Mouse (Mus musculus): ENCODE measurements around the gene Usp37. TPM values are rescaled to one million over a fixed set of nuclear protein-coding genes. Genes with fewer than 3 reads are reported as not detected.
"Not testable (repeated sequence)": the region's sequence is repeated elsewhere in the genome, so short reads cannot be mapped to it uniquely, and the experiment has no call there.

Usp37 gene
- polyA plus RNA-seq, 1 experiment from 2014 or later = 14.4 TPM

DNA sequence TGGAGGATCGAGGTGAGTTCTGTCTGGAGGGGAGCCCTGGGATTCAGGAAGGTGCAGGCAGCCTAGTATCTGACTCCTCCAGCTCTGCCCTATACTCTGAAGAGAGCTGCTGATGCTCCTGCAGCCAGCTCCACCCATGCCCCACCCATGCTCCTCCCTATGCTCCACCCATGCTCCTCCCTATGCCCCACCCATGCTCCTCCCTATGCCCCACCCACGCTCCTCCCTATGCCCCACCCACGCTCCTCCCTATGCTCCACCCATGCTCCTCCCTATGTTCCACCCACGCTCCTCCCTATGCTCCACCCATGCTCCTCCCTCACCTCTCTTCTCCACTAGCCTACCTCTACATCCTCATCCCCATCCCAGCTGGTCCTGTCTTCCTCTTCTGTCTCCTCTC, 128.9 kb downstream of the Usp37 start:
- no peak overlapping the region for H3K27ac ChIP-seq
- H3K4me2 ChIP-seq = no peak overlapping the region
- 40% methylated on average over 4 of the region's 4 CpGs for WGBS
- peaks cover 7% of the 10 kb centered on the region; the same call in 1 of the 2 replicates for H3K4me1 ChIP-seq (replicated peaks)
- no peak for ATAC-seq (replicated peaks; ENCODE audit: insufficient number of reproducible peaks, insufficient read depth, low FRiP score, low read depth)
- H3K36me3 ChIP-seq = no peaks in the 10 kb centered on the region
- no peaks in the 10 kb centered on the region for H3K9me3 ChIP-seq (replicated peaks)
- H3K4me3 ChIP-seq = no peak overlapping the region
- no peaks in the 10 kb centered on the region for H3K27me3 ChIP-seq
- H3K9ac ChIP-seq = no peak overlapping the region

DNA sequence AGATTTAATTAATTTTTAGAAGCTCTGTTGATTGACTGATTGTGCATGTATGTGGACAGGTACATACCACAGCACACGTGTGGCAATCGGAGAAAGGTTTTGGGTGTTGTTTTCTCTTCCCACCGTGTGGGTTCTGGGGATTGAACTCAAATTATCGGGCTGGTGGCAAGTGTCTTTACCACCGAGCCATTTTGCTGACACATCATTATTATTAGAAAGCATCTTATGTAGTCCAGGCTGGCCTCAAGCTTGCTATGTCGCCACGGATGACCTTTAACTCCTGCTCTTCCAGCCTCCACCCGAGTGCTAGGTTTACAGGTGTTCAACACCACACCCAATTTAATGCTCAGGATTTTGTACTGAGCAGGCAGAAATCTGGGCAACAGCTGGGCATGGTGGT, 131.4 kb downstream of the Usp37 start:
- no peak for ATAC-seq (replicated peaks; ENCODE audit: insufficient number of reproducible peaks, insufficient read depth, low FRiP score, low read depth)
- no peak overlapping the region for H3K4me3 ChIP-seq
- 76% methylated on average over 8 of the region's 8 CpGs for WGBS
- no peak overlapping the region for H3K4me2 ChIP-seq
- no peaks in the 10 kb centered on the region for H3K36me3 ChIP-seq
- H3K27ac ChIP-seq = no peak overlapping the region
- no peaks in the 10 kb centered on the region for H3K9me3 ChIP-seq (replicated peaks)
- H3K27me3 ChIP-seq = no peaks in the 10 kb centered on the region
- H3K4me1 ChIP-seq (replicated peaks) = no peaks in the 10 kb centered on the region
- H3K9ac ChIP-seq = no peak overlapping the region

DNA sequence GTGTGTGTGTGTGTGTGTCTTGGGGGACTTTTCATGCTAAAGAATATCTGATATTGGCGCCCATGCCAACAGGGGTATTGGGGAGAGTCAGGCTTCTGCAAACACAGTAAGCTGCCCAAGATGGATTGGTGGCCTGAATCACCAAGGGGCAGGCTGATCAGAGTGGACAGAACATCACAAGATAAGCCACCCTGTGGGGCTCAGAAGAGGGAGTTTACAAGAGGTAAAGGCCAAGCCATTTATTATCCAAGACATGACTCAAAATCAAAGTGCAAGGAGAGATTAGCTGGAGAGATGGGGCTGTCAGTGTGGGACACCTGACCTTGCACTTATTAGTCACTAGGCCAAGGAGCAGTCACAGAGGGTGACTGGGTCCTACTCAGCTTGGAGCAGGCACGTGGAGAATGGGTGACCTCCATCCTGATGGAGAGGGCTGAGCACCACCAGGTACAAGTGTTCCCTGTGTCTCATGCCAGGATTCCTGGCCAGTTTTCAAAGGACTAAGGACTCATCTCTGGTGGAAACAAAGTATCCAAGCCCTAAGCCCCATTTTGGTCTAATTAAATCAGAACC, 132.2 kb downstream of the Usp37 start:
- Histone ChIP-seq H3K4me3 (no peak overlapping the region), H3K9me3 (replicated peaks) (no peaks in the 10 kb centered on the region), H3K27me3 (no peaks in the 10 kb centered on the region), H3K36me3 (no peaks in the 10 kb centered on the region), H3K4me2 (no peak overlapping the region), H3K9ac (no peak overlapping the region), H3K27ac (no peak overlapping the region), H3K4me1 (replicated peaks) (no peaks in the 10 kb centered on the region)
- 52% methylated on average over 2 of the region's 2 CpGs for WGBS
- no peak for ATAC-seq (replicated peaks; ENCODE audit: insufficient number of reproducible peaks, insufficient read depth, low FRiP score, low read depth)

DNA sequence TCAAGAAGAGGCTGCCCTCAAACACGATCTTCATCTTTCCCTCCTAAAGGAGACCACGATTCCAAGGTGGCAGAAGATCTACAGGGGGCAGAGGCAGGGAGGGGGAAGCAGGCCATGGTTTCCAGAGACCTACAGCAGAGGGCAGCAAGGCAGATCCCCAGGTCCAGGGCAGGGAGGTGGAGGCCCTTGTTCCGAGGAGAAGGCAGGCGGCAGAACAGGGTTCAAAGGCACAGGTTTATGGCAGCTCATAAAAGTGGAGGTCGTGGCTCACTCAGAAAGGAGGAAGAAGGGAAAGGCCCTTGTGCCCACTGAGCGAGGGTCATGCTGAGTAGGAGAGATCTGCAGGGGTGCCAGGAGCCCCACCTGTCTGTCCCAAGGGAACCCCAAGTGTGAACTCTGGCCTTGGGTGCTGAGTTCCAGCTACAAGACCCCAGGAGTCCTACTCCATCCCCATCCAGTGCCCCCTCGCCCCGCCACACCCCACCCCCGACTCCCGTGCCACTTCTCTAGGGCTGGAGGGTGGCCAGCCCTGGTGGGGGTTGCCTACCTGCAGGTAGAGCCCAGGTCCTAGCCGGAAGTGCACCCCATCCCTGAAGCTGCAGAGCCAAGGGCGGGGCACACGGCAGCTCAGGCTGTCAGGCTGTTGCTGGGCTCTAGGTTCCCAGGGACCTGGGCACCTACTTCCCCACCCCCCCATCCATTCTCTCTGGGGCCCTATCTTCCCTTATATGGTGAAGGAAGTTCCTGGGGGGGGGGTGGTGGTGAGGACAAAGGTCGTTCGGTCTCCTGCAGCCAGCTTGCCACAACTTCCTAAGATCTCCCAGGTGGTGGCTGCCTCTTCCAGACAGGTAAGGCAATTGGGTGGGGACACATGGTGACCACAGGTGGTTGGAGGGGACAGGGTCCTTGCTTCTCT, 135.2 kb downstream of the Usp37 start, which contains the start of gene Vil1:
Vil1 (plus strand) TSS at position 788 of the 916 bp plus-strand sequence.
- WGBS = 48% methylated on average over 15 of the region's 15 CpGs
- no peak within 1 kb of the TSS for H3K9ac ChIP-seq
- no peaks in the 10 kb centered on the region for H3K9me3 ChIP-seq (replicated peaks)
- no peaks in the 10 kb centered on the region for H3K27me3 ChIP-seq
- no peak within 1 kb of the TSS for H3K4me3 ChIP-seq
- no peaks in the 10 kb centered on the region for H3K4me1 ChIP-seq (replicated peaks)
- ATAC-seq (replicated peaks; ENCODE audit: insufficient number of reproducible peaks, insufficient read depth, low FRiP score, low read depth) = no peak
- H3K36me3 ChIP-seq = no peaks in the 10 kb centered on the region
- no peak within 1 kb of the TSS for H3K4me2 ChIP-seq
- H3K27ac ChIP-seq = no peak within 1 kb of the TSS

DNA sequence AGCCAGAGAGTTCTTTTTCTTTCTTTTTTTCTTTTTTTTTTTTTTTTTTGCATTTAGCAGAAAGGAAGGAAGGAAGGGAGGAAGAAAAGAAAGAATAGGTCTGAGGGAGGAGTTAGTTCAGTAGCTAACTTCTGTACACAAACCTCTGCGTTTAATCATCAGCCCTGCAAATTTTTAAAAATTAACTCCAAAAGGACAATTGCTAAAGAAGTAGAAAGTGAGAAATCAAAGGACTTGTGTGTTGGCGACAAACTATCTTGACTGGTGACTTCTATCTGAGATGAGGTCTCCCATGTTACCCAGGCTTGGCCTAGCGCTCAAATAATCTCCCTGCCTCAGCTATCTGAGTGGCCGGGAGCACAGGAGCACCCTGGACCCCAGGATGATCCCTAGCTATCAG, 139.9 kb downstream of the Usp37 start:
- Histone ChIP-seq H3K4me3 (no peak overlapping the region), H3K9me3 (replicated peaks) (no peaks in the 10 kb centered on the region), H3K27me3 (no peaks in the 10 kb centered on the region), H3K4me2 (no peak overlapping the region), H3K4me1 (replicated peaks) (no peaks in the 10 kb centered on the region), H3K9ac (no peak overlapping the region), H3K27ac (no peak overlapping the region), H3K36me3 (no peaks in the 10 kb centered on the region)
- no peak for ATAC-seq (replicated peaks; ENCODE audit: insufficient number of reproducible peaks, insufficient read depth, low FRiP score, low read depth)
- WGBS = 75% methylated on average over 4 of the region's 4 CpGs

DNA sequence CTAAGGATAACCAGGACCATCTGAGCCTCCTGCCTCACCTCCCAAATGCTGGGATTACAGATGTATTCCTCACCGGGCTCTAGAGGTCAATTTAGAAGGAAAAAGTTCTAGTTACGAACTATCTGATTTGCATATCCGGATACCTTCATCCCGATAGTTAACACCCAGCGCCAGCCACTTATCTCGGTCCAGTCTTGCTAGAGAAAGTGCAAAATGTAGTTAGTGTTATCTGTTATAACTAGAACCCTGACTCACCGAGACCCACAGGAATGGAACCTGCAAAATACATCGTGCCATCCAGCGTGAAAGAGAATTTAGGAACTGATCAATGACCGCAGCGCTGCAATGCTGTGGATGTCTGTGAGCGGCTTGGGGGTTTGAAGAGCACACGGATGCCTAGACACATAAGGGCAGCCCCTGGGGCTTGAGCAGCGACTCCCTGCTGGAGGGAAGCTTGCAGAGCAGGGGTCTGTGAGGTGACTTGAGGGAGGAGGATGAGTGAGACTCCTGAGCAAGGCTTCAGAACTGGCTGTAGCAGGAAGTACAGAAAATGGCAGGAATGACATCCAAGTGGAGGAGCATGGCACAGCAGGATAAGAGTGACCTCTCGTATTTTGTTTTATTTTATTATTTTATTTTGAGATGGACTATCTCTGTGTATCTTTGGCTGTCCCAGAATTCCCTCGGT, 142.9 kb downstream of the Usp37 start:
- 44% methylated on average over 16 of the region's 16 CpGs for WGBS

DNA sequence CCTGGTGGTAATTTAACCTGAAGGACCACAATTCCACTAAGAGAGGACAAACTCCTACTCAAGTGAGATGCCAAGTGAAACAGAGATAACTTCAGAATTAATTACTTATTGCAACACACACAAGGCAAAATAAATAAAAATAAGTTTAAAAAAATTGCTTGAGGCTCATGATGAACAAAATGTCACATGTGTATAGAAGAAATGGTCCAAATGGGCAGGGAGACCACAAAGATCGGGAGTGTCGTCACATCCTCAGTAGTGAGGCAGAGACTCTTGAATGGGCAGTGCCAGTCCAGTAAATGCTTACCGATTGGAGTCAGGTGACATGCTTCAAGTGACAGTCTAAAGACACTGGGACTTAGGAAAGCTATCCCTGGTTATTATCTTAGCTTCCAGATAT, 143.6 kb downstream of the Usp37 start:
- no peaks in the 10 kb centered on the region for H3K9me3 ChIP-seq (replicated peaks)
- H3K27me3 ChIP-seq = no peaks in the 10 kb centered on the region
- WGBS = 71% methylated on average over 3 of the region's 3 CpGs

More for the DNA sequence above, 142.9 kb downstream of the Usp37 start:
- Histone ChIP-seq H3K4me3 (no peak overlapping the region), H3K9ac (no peak overlapping the region), H3K36me3 (no peaks in the 10 kb centered on the region), H3K27me3 (no peaks in the 10 kb centered on the region), H3K27ac (no peak overlapping the region), H3K4me2 (0 out of 2 replicates have a peak overlapping the region, but pooled peaks have one; percentile 18), H3K4me1 (replicated peaks) (peaks cover 11% of the 10 kb centered on the region), H3K9me3 (replicated peaks) (no peaks in the 10 kb centered on the region)
- no peak for ATAC-seq (replicated peaks; ENCODE audit: insufficient number of reproducible peaks, insufficient read depth, low FRiP score, low read depth)

DNA sequence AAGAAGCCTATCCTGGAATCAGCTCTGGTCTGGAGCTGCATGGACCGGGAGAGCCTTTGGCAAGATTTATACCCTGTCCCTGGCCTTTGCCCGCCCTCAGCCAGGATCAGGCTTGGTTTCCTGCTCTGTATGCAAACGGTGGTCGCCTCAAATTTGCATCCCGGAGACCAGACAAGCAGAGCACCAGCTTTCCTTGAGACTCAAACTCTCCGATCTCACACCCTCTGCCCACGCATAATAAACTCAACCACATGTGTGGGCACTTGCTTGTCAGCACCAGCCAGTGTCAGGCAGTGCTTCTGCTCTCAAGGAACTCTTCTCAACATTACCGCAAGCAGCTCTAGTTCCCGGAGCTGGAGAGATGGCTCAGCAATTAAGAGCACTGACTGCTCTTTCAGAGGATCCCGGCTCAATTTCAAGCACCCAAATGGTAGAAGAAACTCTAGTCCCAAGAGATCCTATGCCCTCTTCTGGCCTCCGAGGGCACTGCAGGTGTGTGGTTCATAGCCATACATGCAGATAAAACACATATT, 146.1 kb downstream of the Usp37 start:
- H3K4me1 ChIP-seq (replicated peaks) = peaks cover 22% of the 10 kb centered on the region
- peak; percentile 25 for ATAC-seq (replicated peaks; ENCODE audit: insufficient number of reproducible peaks, insufficient read depth, low FRiP score, low read depth)
- H3K4me3 ChIP-seq = peak overlapping the region; percentile 50
- WGBS = 3% methylated on average over 11 of the region's 11 CpGs
- H3K9ac ChIP-seq = peak overlapping the region; percentile 63
- H3K36me3 ChIP-seq = peaks cover 23% of the 10 kb centered on the region
- no peaks in the 10 kb centered on the region for H3K27me3 ChIP-seq
- H3K27ac ChIP-seq = peak overlapping the region; percentile 95
- H3K9me3 ChIP-seq (replicated peaks) = no peaks in the 10 kb centered on the region
- peak overlapping the region; percentile 90 for H3K4me2 ChIP-seq

More for the DNA sequence above, 143.6 kb downstream of the Usp37 start:
- no peak overlapping the region for H3K9ac ChIP-seq
- H3K36me3 ChIP-seq = no peaks in the 10 kb centered on the region
- peaks cover 11% of the 10 kb centered on the region for H3K4me1 ChIP-seq (replicated peaks)
- no peak overlapping the region for H3K27ac ChIP-seq
- no peak for ATAC-seq (replicated peaks; ENCODE audit: insufficient number of reproducible peaks, insufficient read depth, low FRiP score, low read depth)
- H3K4me2 ChIP-seq = no peak overlapping the region
- no peak overlapping the region for H3K4me3 ChIP-seq

DNA sequence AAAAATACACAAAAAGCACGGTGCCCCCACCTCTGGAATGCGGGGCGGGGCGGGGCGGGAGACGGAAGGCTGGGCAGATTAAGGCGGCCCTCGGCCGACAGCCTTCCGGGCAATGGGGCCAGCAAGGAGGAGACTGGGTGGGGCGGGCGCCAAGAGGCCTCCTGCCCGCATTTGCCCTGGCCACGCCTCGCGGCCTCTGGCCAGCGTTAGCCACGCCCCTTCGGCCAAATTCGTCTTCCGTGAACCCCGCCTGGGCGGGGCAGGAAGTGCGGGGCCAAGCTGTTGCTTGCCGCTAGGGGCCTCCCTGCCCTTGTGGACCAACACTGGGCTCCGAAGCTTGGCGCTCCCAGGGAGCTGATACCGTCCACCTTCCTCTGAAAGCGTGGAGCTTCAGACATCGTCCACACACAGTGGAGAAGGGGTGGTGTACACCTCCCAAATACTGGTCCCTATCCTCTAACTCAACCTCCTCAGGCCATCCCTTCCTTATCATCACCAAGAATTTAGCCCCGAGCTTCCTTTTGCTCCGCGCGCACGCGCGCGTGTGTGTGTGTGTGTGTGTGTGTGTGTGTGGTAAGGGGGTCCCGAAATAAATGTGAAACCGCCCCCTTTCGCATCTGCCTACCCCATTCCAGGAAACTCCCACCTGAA, 146.7 kb downstream of the Usp37 start:
- peak overlapping the region; percentile 50 for H3K4me3 ChIP-seq
- peaks cover 28% of the 10 kb centered on the region for H3K4me1 ChIP-seq (replicated peaks)
- peak; percentile 93 for ATAC-seq (replicated peaks; ENCODE audit: insufficient number of reproducible peaks, insufficient read depth, low FRiP score, low read depth)
- no peaks in the 10 kb centered on the region for H3K9me3 ChIP-seq (replicated peaks)
- under 1% methylated on average over 41 of the region's 41 CpGs for WGBS
- H3K36me3 ChIP-seq = peaks cover 23% of the 10 kb centered on the region
- H3K27ac ChIP-seq = peak overlapping the region; percentile 95
- H3K27me3 ChIP-seq = no peaks in the 10 kb centered on the region
- H3K9ac ChIP-seq = peak overlapping the region; percentile 63
- H3K4me2 ChIP-seq = peak overlapping the region; percentile 90

DNA sequence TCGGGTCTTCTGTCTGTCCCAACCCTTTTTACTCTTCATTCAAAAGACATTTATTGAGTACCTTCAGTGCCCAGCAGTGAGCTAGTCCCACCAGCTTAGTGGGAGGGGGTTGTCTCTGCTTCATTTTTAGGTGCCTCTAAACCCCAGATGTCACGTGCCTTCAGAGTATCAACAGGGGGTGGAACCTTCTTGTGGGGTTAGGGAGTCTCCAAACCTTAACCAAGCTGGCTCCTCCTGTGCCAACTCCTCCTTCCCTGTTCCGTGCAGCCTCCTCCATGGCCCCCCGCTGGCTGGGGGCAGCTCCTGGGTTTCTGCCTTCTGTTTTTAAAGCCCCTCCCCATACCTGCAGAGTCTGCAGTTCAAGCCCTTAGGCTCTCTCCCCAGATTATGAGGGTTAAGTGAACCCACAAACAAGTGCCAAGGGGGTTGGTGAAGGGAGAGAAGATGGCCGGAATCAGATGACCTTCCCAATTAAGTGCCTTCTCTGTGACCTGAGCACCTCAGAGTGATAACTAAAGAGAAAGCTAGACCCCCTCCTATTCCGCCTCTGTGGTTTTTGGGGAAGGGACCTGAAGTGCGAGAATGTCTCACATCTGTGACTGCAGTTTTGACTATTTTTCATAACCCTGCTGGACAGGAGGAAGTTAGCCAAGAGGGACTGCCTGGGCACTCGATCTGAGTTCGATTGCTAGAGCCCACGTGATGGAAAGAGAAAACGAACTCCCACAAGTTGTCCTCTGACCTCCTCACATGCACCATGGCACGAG, 147.4 kb downstream of the Usp37 start:
- H3K27me3 ChIP-seq; ATAC-seq (replicated peaks; ENCODE audit: insufficient number of reproducible peaks, insufficient read depth, low FRiP score, low read depth); H3K9me3 ChIP-seq (replicated peaks): not testable (repeated sequence)
- H3K36me3 ChIP-seq = peaks cover 23% of the 10 kb centered on the region
- peak overlapping the region; percentile 25; the same call in 1 of the 2 replicates for H3K9ac ChIP-seq
- peak overlapping the region; percentile 90 for H3K4me2 ChIP-seq
- H3K27ac ChIP-seq = peak overlapping the region; percentile 95
- 9% methylated on average over 12 of the region's 12 CpGs for WGBS
- H3K4me1 ChIP-seq (replicated peaks) = peaks cover 28% of the 10 kb centered on the region
- peak overlapping the region; percentile 50 for H3K4me3 ChIP-seq

Measured in heart, embryonic 15.5 days (tissue).